Mouse (Mus musculus) MEL (cell line): Measurements from ENCODE around the gene Gm21962. TPM values are rescaled to one million over a fixed set of nuclear protein-coding genes. Genes with fewer than 3 reads are reported as not detected.

Source experiments
- polyA plus RNA-seq, 2 experiments: library from polyadenylated mRNA; stranded (reverse) in 1 of 2; unstranded in 1 of 2; fragments of >175 nt in 1 of 2; fragments of >200 nt in 1 of 2; gene quantifications; 2 replicates each; pipeline versions ENCODE4 v1.2.1 to v1.2.4; 2012; ENCODE audit warnings: low replicate concordance in 2 of 2, low read depth in 1 of 2; ENCODE audit not compliant: insufficient read length in 2 of 2, insufficient read depth in 1 of 2, missing spikeins in 1 of 2
- total RNA-seq: library from RNA; depleted of rRNA; stranded (reverse); fragments of 300-350 nt; gene quantifications from 2 replicates; pipeline ENCODE4 v1.2.3, GENCODE M21; 2012; rRNA removed

Gm21962 gene
- total and polyA plus RNA-seq, 3 experiments: not detected

Other genes with a start within 250 kb of the Gm21962 start
- not detected in 2 replicates for gene Ddit4l, start 49.9 kb upstream of the Gm21962 start, total RNA-seq
- gene Ddit4l, start 49.9 kb upstream of the Gm21962 start, polyA plus RNA-seq: not detected
- gene H2afz, start 193.0 kb downstream of the Gm21962 start, total RNA-seq: 1,732 and 2,078 TPM in 2 replicates
- gene H2afz, start 193.0 kb downstream of the Gm21962 start, polyA plus RNA-seq: 1,000 to 10,000 TPM; 1,006 to 3,472 TPM
- gene Dnajb14, start 196.2 kb downstream of the Gm21962 start, total RNA-seq: 4.2 and 4.4 TPM in 2 replicates
- 1 to 10 TPM in 1 of 2 experiments, not detected in 1; 6.1 TPM for gene Dnajb14, start 196.2 kb downstream of the Gm21962 start, polyA plus RNA-seq
- 73.3 and 77.5 TPM in 2 replicates for gene Lamtor3, start 247.0 kb downstream of the Gm21962 start, total RNA-seq
- gene Lamtor3, start 247.0 kb downstream of the Gm21962 start, polyA plus RNA-seq: 10 to 100 TPM in 1 of 2 experiments, not detected in 1; 88.3 TPM